Comparison of ENCODE assay signal across 10 mouse cellular contexts in the genomic region with DNA sequence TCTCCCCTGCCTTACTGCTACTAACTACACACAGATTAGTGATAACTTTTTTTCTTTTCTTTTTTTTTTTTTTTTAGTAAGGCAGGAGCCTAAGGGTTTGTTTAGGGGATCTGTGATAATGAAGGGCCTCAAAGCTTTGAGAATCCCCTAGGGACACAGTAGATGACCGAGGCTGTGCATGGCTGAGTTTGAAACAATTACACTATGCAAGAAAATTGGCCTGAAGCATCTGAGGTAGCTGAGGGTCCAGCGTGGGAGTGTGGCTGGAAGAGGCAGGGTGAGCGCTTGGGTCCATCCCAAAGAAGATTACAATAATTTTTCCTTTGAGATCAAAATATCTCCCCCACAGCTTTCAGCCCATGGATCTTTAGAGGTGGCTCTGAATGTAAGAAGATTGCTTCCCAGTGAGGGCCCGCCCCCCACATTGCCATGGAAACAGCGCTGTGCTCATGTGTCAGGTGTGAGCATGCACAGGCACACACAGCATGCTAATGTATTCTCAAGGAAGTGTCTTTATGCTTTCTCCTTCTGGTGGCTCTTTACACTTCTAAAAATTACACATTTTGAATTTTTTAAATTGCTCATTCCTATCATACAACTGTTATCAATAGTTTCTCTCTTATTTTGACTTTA. TPM values are rescaled to one million over a fixed set of nuclear protein-coding genes. Genes with fewer than 3 reads are reported as not detected.
DNase-seq lines count a peak whose midpoint lies in the region; ATAC-seq and TF ChIP-seq lines count a peak whose summit lies in the region.
"Had no signal": no experiment of that assay in that cellular context is flagged by ENCODE, and none has a peak within 500 bp of the region (broad histone marks: within the 10 kb centered on the region; RNA-seq: fewer than 3 reads in every experiment).

No protein-coding gene starts in this region.

- H3K9me3 ChIP-seq in forebrain, embryonic 13.5 days (replicated peaks): no peaks in the 10 kb centered on the region
- no peaks in the 10 kb centered on the region for H3K9me3 ChIP-seq in hindbrain, embryonic 11.5 days (ENCODE audit: control insufficient read depth, low read length)
- no peaks in the 10 kb centered on the region for H3K9me3 ChIP-seq in lung, postnatal 0 days (ENCODE audit: low read length)
- H3K9me3 ChIP-seq: embryonic facial prominence, embryonic 12.5 days had no signal

- DNase-seq in hindbrain, embryonic 11.5 days (ENCODE audit: low spot score): peak; percentile 45
- DNase-seq in left cerebral cortex, postnatal 36 days (ENCODE audit: low spot score in 2 of 2): peak; percentile 68 to 69
- peak; percentile 65 for DNase-seq in testis, postnatal 10 days (ENCODE audit: low spot score)
- DNase-seq in spleen, postnatal 10 days (ENCODE audit: low spot score in 2 of 2): no peak
- no peak for DNase-seq in adrenal gland, postnatal 36 days
- no peak for DNase-seq in lung, postnatal 0 days (ENCODE audit: low spot score)
- DNase-seq in adrenal gland, postnatal 10 days: no peak
- DNase-seq: lung, embryonic 14.5 days had no signal

- no peaks in the 10 kb centered on the region for H3K36me3 ChIP-seq in forebrain, embryonic 13.5 days (ENCODE audit: poor library complexity, severe bottlenecking)
- no peaks in the 10 kb centered on the region for H3K36me3 ChIP-seq in hindbrain, embryonic 11.5 days (ENCODE audit: control insufficient read depth, insufficient read depth, low read length)
- no peaks in the 10 kb centered on the region for H3K36me3 ChIP-seq in lung, postnatal 0 days (ENCODE audit: insufficient read depth, low read length)
- H3K36me3 ChIP-seq: embryonic facial prominence, embryonic 12.5 days had no signal

- H3K4me3 ChIP-seq in forebrain, embryonic 13.5 days: no peak overlapping the region
- no peak overlapping the region for H3K4me3 ChIP-seq in hindbrain, embryonic 11.5 days (ENCODE audit: low read depth, low read length)
- no peak overlapping the region for H3K4me3 ChIP-seq in lung, postnatal 0 days (ENCODE audit: low read depth, low read length)
- H3K4me3 ChIP-seq: embryonic facial prominence, embryonic 12.5 days had no signal

- ATAC-seq in forebrain, embryonic 13.5 days: peak; percentile 94
- ATAC-seq in hindbrain, embryonic 11.5 days (ENCODE audit: low FRiP score): no peak
- ATAC-seq in lung, postnatal 0 days: no peak

- peak overlapping the region; percentile 29; the same call in 1 of the 2 replicates for H3K4me2 ChIP-seq in forebrain, embryonic 13.5 days
- no peak overlapping the region for H3K4me2 ChIP-seq in hindbrain, embryonic 11.5 days (replicated peaks; ENCODE audit: low read depth, low read length)
- H3K4me2 ChIP-seq in lung, postnatal 0 days (replicated peaks; ENCODE audit: low read depth, low read length): no peak overlapping the region
- H3K4me2 ChIP-seq: embryonic facial prominence, embryonic 12.5 days; lung, embryonic 14.5 days had no signal

- H3K4me1 ChIP-seq in forebrain, embryonic 13.5 days: peaks cover 21% of the 10 kb centered on the region
- H3K4me1 ChIP-seq in hindbrain, embryonic 11.5 days (replicated peaks; ENCODE audit: control insufficient read depth, insufficient read depth, low read length): 0 out of 2 replicates have a peak, but pooled peaks cover 4% of the 10 kb centered on the region
- no peaks in the 10 kb centered on the region for H3K4me1 ChIP-seq in lung, postnatal 0 days (ENCODE audit: insufficient read depth, low read depth, low read length)
- H3K4me1 ChIP-seq: embryonic facial prominence, embryonic 12.5 days had no signal

- no peak for TF ChIP-seq EP300 in lung, postnatal 0 days (IDR thresholded peaks at IDR 0.05)

- peak overlapping the region; percentile 80 for H3K27ac ChIP-seq in forebrain, embryonic 13.5 days
- no peak overlapping the region for H3K27ac ChIP-seq in hindbrain, embryonic 11.5 days (ENCODE audit: low read depth, low read length)
- no peak overlapping the region for H3K27ac ChIP-seq in lung, postnatal 0 days (ENCODE audit: low read length)
- H3K27ac ChIP-seq: embryonic facial prominence, embryonic 12.5 days had no signal

- no peaks in the 10 kb centered on the region for H3K27me3 ChIP-seq in forebrain, embryonic 13.5 days
- H3K27me3 ChIP-seq in hindbrain, embryonic 11.5 days (ENCODE audit: control insufficient read depth, insufficient read depth, low read length): no peaks in the 10 kb centered on the region
- H3K27me3 ChIP-seq in lung, postnatal 0 days (replicated peaks; ENCODE audit: insufficient read depth, low read length): no peaks in the 10 kb centered on the region
- H3K27me3 ChIP-seq: embryonic facial prominence, embryonic 12.5 days had no signal

- H3K9ac ChIP-seq in forebrain, embryonic 13.5 days: no peak overlapping the region
- no peak overlapping the region for H3K9ac ChIP-seq in hindbrain, embryonic 11.5 days (ENCODE audit: low read depth, low read length)
- H3K9ac ChIP-seq in lung, postnatal 0 days (replicated peaks; ENCODE audit: low read depth): no peak overlapping the region
- H3K9ac ChIP-seq: embryonic facial prominence, embryonic 12.5 days; lung, embryonic 14.5 days had no signal

- intact Hi-C loops in left cerebral cortex, postnatal 36 days (cut with DNase I): no loop called here

- TF ChIP-seq CTCF in lung, postnatal 0 days (IDR thresholded peaks at IDR 0.05): no peak

- WGBS in forebrain, embryonic 13.5 days: 34% methylated on average over 5 of the region's 5 CpGs
- 59% methylated on average over 5 of the region's 5 CpGs for WGBS in hindbrain, embryonic 11.5 days
- 82% methylated on average over 5 of the region's 5 CpGs for WGBS in lung, postnatal 0 days

RNA-seq across cellular contexts. Expression of gene Znrf2, which starts 31.5 kb away (rescaled TPM):
- polyA plus RNA-seq in forebrain, embryonic 13.5 days (2015; fragmentation: Nextera tagmentation; extraction: Ambion mirVana): 9.9 and 11.3 TPM in 2 replicates
- 3.2 and 3.6 TPM in 2 replicates for polyA plus RNA-seq in hindbrain, embryonic 11.5 days (2014; fragmentation: Nextera tagmentation; extraction: Ambion mirVana)
- 10 to 100 TPM; 14.3 to 15.9 TPM for total RNA-seq in left cerebral cortex, postnatal 36 days (2021)
- 10 to 100 TPM; 36.9 to 53.2 TPM for total RNA-seq in adrenal gland, postnatal 36 days (2021)
- 4.6 and 5.7 TPM in 2 replicates for polyA plus RNA-seq in lung, postnatal 0 days (2015; fragmentation: Nextera tagmentation; extraction: Ambion mirVana)
- total RNA-seq in adrenal gland, postnatal 10 days (2021): 10 to 100 TPM; 25.5 to 31.6 TPM

Comparison
In these comparisons a context has a peak if more than half of its experiments do, and no peak if none do; other contexts are left out.
1. DNase-seq: peak in hindbrain, embryonic 11.5 days (single experiment), left cerebral cortex, postnatal 36 days (2 of 2) and testis, postnatal 10 days (single experiment); none in spleen, postnatal 10 days (0 of 2), adrenal gland, postnatal 36 days (0 of 2), lung, postnatal 0 days (single experiment) and adrenal gland, postnatal 10 days (single experiment).